Mouse (Mus musculus) megakaryocyte, embryonic 14.5 days (primary cell): ENCODE measurements at regions not wholly inside any gene's neighbourhood (a gene's known extent, or its start where the extent isn't known, plus 50 kb on each side); places are given as distances from the start of the nearest gene placed in this dataset.

Source experiments
- H3K27me3 ChIP-seq: replicated peaks from 2 replicates; pipeline ENCODE3; 2012; ENCODE audit warnings: inconsistent platforms
- H3K36me3 ChIP-seq: replicated peaks from 2 replicates; pipeline ENCODE3; 2012; ENCODE audit warnings: low read length, inconsistent platforms, mixed read lengths
- H3K4me1 ChIP-seq: 2 replicates; pipeline ENCODE4 v1.6.1; 2012; ENCODE audit warnings: inconsistent platforms
- H3K4me3 ChIP-seq: replicated peaks from 2 replicates; pipeline ENCODE3; 2012; ENCODE audit warnings: moderate library complexity, mild to moderate bottlenecking, inconsistent platforms
- H3K9me3 ChIP-seq: 2 replicates; pipeline ENCODE4 v1.6.1; 2012; ENCODE audit warnings: inconsistent platforms
- FLI1 ChIP-seq: IDR thresholded peaks from 2 replicates; pipeline ENCODE4 v1.6.1; 2012; ENCODE audit warnings: low read length, inconsistent platforms, mixed read lengths
- GATA1 ChIP-seq: IDR thresholded peaks from 3 replicates; pipeline ENCODE4 v1.6.1; 2012; ENCODE audit warnings: mixed read lengths, low read length, inconsistent platforms, borderline replicate concordance

GRCm38 (mm10) chr14:104027077-104027899 lies 183.1 kb upstream of the Ednrb start:
- Histone ChIP-seq H3K36me3 (no peaks in the 10 kb centered on the region), H3K27me3 (no peaks in the 10 kb centered on the region), H3K4me3 (no peak overlapping the region), H3K9me3 (no peaks in the 10 kb centered on the region), H3K4me1 (no peaks in the 10 kb centered on the region)
- TF ChIP-seq GATA1: no peak
- TF ChIP-seq FLI1: no peak

GRCm38 (mm10) chr14:104008538-104008937 lies 164.3 kb upstream of the Ednrb start:
- no peaks in the 10 kb centered on the region for H3K4me1 ChIP-seq
- no peak overlapping the region for H3K4me3 ChIP-seq
- no peaks in the 10 kb centered on the region for H3K27me3 ChIP-seq
- H3K36me3 ChIP-seq: no peaks in the 10 kb centered on the region
- peaks cover 4% of the 10 kb centered on the region; the same call in 1 of the 2 replicates for H3K9me3 ChIP-seq
- no peak for TF ChIP-seq GATA1
- no peak for TF ChIP-seq FLI1

GRCm38 (mm10) chr14:104006426-104006825 lies 162.2 kb upstream of the Ednrb start:
- no peaks in the 10 kb centered on the region for H3K4me1 ChIP-seq
- H3K9me3 ChIP-seq: peaks cover 4% of the 10 kb centered on the region; the same call in 1 of the 2 replicates
- no peak overlapping the region for H3K4me3 ChIP-seq
- H3K27me3 ChIP-seq: no peaks in the 10 kb centered on the region
- H3K36me3 ChIP-seq: no peaks in the 10 kb centered on the region
- TF ChIP-seq GATA1: no peak
- TF ChIP-seq FLI1: no peak

GRCm38 (mm10) chr14:104005132-104005531 lies 160.9 kb upstream of the Ednrb start:
- H3K9me3 ChIP-seq: no peaks in the 10 kb centered on the region
- H3K27me3 ChIP-seq: no peaks in the 10 kb centered on the region
- H3K36me3 ChIP-seq: no peaks in the 10 kb centered on the region
- no peak for TF ChIP-seq FLI1
- no peak for TF ChIP-seq GATA1
- H3K4me3 ChIP-seq: no peak overlapping the region
- H3K4me1 ChIP-seq: no peaks in the 10 kb centered on the region

GRCm38 (mm10) chr14:104002421-104002820 lies 158.2 kb upstream of the Ednrb start:
- no peak overlapping the region for H3K4me3 ChIP-seq
- no peaks in the 10 kb centered on the region for H3K4me1 ChIP-seq
- no peaks in the 10 kb centered on the region for H3K36me3 ChIP-seq
- no peaks in the 10 kb centered on the region for H3K27me3 ChIP-seq
- no peak for TF ChIP-seq FLI1
- TF ChIP-seq GATA1: no peak
- no peaks in the 10 kb centered on the region for H3K9me3 ChIP-seq

- no peak for TF ChIP-seq FLI1
- no peak for TF ChIP-seq GATA1
- Histone ChIP-seq H3K27me3 (no peaks in the 10 kb centered on the region), H3K9me3 (peaks cover 7% of the 10 kb centered on the region; the same call in 1 of the 2 replicates)
These were observed 146.2 kb upstream of the Ednrb start for GRCm38 (mm10) chr14:103990418-103990817.

GRCm38 (mm10) chr14:103989949-103990348 lies 145.7 kb upstream of the Ednrb start:
- H3K27me3 ChIP-seq: no peaks in the 10 kb centered on the region
- TF ChIP-seq GATA1 (no peak), FLI1 (no peak)
- no peak overlapping the region for H3K4me3 ChIP-seq
- peaks cover 7% of the 10 kb centered on the region; the same call in 1 of the 2 replicates for H3K9me3 ChIP-seq
- H3K36me3 ChIP-seq: no peaks in the 10 kb centered on the region
- no peaks in the 10 kb centered on the region for H3K4me1 ChIP-seq

More at GRCm38 (mm10) chr14:103990418-103990817, 146.2 kb upstream of the Ednrb start:
- no peak overlapping the region for H3K4me3 ChIP-seq
- H3K4me1 ChIP-seq: no peaks in the 10 kb centered on the region
- H3K36me3 ChIP-seq: no peaks in the 10 kb centered on the region

- peaks cover 13% of the 10 kb centered on the region for H3K9me3 ChIP-seq
- no peaks in the 10 kb centered on the region for H3K4me1 ChIP-seq
- no peaks in the 10 kb centered on the region for H3K36me3 ChIP-seq
- H3K4me3 ChIP-seq: no peak overlapping the region
- no peaks in the 10 kb centered on the region for H3K27me3 ChIP-seq
- no peak for TF ChIP-seq GATA1
- no peak for TF ChIP-seq FLI1
These were observed 143.1 kb upstream of the Ednrb start for GRCm38 (mm10) chr14:103987266-103987665.

GRCm38 (mm10) chr14:103984349-103984748 lies 140.1 kb upstream of the Ednrb start:
- Histone ChIP-seq H3K4me3 (no peak overlapping the region), H3K36me3 (no peaks in the 10 kb centered on the region), H3K9me3 (peaks cover 13% of the 10 kb centered on the region), H3K27me3 (no peaks in the 10 kb centered on the region), H3K4me1 (no peaks in the 10 kb centered on the region)
- no peak for TF ChIP-seq GATA1
- TF ChIP-seq FLI1: no peak

GRCm38 (mm10) chr14:103978808-103979207 lies 134.6 kb upstream of the Ednrb start:
- H3K4me3 ChIP-seq: no peak overlapping the region
- H3K27me3 ChIP-seq: no peaks in the 10 kb centered on the region
- no peaks in the 10 kb centered on the region for H3K36me3 ChIP-seq
- TF ChIP-seq GATA1: no peak
- TF ChIP-seq FLI1: no peak
- H3K4me1 ChIP-seq: no peaks in the 10 kb centered on the region
- H3K9me3 ChIP-seq: peaks cover 4% of the 10 kb centered on the region; the same call in 1 of the 2 replicates
